Mouse (Mus musculus): ENCODE results near the gene Slc16a6.
A peak's percentile ranks its signal among the peaks of the same experiment; 100 is the strongest.
"Not testable (repeated sequence)": the region's sequence is repeated elsewhere in the genome, so short reads cannot be mapped to it uniquely, and the experiment has no call there.

Gene Slc16a6

DNA sequence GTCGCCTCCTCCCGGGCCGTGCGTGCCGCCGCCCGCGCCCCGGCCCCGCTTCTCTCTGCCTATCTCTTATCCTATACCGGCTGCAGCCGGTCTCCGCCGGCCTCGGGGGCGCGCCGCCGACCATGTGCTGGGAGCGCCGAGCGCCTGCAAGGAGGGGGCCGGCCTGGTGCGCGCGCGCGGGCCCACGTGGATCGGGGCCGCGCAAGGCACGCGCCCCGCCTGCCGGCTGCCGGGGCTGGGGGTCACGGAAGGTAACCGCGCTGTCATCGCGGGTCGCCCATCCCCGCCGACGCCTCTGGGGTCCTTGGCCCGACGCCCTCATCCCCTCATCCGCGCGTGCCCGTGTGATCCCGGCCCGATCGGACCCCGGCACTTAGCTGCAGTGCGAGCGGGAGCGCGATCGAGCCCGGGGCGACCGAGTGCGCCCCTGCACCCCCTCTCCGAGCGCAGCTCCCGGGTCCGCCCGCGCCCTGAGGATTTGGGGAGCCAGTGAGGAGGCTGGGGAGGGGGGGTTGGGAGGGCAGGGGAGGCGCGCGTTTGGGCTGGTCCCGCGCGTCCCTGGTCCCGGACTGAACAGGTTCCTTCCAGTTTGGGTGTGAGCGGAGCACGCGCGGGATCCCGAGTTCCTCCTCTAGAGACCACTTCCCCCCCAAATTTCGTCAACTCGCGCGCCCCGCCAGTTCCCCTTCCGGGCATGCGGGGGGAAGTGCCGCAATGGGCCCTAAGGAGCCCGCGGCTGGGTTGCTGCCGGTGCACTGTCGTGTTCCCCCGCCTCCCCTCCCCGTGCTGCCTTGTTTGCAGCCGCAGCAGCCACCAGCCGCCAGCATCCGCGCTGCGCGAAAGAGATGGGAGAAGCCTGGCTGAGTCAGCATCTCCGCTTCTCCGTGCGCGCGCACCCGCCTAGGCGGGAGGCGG lies at the start of gene Slc16a6, which contains the start of gene Arsg:
Gene Slc16a6 (minus strand): TSS at position 428 of the 915 bp plus-strand sequence.
Gene Arsg (plus strand): TSS at position 204 of the 915 bp plus-strand sequence.
- peak; percentile 94 for DNase-seq (ENCODE audit: inconsistent ontology term)

DNA sequence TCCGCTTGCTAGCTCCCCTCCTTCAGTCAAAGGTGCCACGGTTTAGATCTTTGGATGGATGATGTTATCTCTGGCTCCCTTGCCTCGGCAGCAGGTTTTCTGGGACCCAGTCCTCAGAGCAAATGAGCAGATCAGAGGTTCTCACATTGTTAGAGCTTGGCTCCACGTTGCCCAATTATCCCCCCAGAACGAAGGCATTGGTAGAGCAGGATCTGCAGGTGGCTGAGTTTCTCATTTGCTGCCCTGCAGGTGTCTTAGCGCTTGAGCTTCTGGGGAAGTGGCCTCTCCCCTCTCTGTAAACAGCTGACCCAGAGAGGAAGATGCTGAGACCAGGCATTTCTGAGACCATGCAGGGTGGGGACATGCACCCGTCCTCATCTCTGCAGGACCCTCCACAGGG lies 47.6 kb upstream of the Slc16a6 start:
- no peak for DNase-seq (ENCODE audit: inconsistent ontology term)

DNA sequence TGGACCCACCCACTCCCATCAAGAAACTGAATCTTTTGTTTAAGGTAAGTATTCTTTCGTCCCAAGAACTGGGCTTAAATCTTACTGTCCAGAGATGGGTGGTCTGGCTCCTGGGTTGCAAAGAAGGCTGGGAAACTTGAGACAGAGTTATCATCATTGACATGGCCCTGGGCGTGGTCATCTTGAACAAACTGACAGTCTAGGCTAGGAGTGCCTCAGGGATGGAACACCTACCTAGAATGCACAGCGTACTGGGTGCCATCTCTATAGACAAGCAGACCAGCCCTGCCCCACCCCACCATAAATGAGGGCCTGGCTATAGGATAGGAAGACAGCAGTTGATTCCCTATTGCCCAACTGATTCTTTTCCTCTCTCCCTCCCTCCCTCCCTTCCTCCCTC lies 44.4 kb upstream of the Slc16a6 start:
- no peak for DNase-seq (ENCODE audit: inconsistent ontology term)

DNA sequence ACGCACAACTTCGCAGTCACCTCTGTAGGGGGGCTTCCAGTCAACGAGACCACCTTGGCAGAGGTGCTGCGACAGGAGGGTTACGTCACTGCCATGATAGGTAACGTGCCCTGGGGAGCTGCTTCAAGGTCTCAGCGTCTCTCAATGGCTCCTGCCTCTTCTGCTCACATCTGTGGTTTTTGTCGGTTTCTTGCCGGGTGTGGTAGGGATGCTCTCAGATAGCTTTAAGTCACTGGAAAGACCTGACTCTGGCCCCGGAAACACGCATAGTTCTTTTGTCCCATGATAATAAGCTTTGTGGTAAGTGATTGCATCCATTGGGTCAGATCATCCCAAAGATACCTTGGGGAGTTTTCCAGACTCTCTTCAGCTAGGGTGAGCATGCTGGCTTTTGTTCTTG lies 43.9 kb upstream of the Slc16a6 start:
- DNase-seq (ENCODE audit: inconsistent ontology term): no peak

DNA sequence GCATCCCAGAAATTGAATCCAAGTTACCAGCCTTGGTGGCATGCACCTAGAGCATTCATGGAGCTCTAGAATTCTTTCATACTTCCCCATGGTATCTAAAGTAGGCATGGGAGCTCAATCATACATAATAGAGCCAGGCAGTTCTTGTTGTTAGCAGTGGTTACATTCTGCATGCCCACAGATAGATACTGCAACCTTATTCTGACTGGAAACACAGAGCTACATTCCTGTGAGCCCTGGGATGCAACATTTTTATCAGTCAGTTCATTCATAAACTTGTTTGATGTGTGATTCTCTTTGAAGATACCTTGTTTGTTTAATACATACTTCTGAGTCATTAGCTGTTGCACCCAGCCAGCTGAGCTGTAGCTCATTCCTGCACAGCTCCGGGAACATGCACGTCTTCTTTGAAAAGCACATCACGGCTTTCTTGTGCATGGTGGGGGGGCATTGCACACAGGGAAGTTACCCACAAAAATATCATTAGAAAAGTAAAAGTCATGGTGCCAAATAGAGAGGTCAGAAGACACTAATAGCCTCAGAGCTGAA lies 40.7 kb upstream of the Slc16a6 start:
- DNase-seq (ENCODE audit: inconsistent ontology term): no peak

DNA sequence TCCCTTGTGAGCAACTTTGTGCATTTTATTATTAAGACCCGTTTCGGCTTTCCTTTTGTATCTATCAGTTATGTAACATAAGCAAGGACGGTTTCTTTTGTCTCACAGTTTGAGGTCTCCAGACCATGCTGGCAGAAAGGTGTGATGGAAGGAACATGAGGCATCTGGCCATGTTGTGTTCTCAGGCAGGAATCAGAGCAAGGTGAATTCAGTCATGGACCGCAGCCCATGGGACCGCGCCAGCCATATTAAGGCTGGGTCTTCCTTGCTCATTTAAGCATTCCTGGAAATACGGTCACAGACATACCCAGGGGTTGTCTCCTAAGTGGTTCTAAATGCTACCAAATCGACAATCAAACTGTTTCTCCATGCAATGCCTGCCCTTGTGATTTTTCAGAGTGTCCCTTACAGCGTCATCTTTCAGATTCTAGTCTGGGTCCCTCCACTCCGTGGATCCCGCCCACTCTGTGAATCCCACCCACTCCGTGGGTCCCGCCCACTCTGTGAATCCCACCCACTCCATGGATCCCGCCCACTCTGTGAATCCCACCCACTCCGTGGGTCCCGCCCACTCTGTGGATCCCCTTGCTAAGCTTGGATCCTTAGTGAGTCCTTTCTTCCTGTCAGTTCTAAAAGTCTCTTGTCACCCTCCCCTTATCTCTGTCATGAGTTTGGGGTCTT lies 39.7 kb upstream of the Slc16a6 start:
- DNase-seq (ENCODE audit: inconsistent ontology term): no peak

DNA sequence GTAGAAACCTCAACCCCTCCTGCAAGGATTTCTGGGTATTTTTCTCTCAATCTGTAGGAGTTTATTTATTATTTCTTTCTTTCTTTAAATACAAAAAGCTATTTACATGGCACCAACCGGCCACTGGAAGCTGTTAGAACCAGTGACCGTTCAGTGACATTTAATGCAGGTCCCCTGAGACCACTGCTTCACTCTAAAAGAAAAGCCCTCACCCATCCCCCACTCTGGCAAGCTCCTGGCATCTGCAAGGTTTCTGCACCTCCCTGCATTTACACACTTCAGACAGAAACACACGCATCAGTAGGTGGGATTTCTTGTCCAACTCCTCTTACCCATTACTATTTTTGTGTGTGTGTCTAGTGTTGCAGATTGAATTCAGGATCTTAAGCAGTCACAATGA lies 33.7 kb upstream of the Slc16a6 start:
- DNase-seq (ENCODE audit: inconsistent ontology term): no peak

DNA sequence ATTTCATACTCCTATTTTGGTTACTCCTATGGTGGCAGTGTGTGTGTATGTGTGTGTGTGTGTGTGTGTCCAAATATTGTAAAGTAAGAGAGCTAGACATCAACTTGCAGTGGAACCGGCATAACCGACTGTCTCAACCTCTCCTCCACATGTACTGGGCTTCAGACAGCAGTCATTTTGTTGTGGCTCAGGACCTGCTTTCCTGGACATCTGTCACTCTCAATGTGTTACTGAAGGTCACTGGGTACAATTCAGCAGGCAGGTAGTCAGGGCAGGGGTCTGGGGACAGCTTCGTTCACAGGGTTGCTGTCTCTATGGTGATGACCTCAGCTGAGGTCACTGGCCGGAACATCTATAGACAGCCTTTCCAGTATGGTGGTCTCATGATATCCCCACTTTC lies 32.4 kb upstream of the Slc16a6 start:
- DNase-seq (ENCODE audit: inconsistent ontology term): no peak

DNA sequence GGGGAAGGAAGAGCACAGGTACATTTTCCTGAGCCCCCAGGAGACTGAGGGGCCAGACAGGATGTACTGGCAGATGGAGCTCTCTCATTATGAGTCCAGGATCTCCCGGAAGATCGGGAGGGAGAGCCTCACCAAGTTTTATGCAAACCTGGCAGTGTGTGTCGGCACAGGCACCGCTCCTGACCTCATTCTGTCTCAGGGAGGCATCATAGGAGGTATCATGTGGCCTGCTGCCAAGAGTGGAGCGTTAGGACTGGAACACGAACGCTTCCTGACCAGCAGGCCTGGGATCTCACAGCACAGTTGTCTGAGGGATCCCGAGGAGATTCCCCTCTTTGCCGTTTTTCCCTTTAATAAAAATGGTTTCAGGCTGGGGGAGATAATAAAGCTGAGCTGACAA lies 31.6 kb upstream of the Slc16a6 start:
- peak; percentile 29 for DNase-seq (ENCODE audit: inconsistent ontology term)

DNA sequence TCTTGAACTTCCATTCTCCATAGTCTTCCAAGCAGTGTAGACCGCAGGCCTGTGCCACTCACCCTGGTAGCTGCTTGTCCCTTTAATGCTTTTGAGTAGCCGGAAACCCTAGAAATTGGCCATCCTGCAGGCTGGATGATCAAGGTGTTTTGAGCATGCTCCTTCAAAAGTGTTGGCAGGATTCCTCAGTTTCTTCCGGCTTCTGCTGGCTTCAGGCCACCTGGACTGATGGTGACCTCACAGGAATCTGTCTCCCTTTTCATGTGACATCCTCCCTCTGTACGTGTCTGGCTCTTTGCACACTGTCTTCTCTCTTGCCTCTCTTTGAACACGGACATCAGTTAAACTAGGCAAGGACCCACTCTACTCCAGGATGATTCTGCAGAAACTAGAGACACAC lies 26.8 kb upstream of the Slc16a6 start:
- DNase-seq (ENCODE audit: inconsistent ontology term): no peak

DNA sequence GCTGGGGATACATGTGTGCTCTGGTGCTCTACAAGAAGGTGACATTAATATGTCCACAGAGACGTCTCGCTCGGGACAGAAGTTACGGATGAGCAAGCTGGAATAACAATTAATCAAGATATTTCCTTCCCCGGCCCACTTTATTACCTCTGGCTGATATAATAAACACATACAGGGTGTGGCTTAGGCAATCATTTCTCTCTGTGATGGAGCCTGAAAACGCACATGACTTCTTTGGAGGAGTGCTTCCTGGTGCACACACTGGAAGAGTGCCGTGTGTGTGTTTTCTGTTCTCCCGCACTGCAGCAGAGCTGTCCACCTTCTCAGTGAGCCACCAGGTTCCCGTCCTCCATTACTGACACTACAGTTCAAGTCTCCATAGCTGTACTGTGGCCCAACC lies 24.6 kb upstream of the Slc16a6 start:
- DNase-seq (ENCODE audit: inconsistent ontology term): no peak

DNA sequence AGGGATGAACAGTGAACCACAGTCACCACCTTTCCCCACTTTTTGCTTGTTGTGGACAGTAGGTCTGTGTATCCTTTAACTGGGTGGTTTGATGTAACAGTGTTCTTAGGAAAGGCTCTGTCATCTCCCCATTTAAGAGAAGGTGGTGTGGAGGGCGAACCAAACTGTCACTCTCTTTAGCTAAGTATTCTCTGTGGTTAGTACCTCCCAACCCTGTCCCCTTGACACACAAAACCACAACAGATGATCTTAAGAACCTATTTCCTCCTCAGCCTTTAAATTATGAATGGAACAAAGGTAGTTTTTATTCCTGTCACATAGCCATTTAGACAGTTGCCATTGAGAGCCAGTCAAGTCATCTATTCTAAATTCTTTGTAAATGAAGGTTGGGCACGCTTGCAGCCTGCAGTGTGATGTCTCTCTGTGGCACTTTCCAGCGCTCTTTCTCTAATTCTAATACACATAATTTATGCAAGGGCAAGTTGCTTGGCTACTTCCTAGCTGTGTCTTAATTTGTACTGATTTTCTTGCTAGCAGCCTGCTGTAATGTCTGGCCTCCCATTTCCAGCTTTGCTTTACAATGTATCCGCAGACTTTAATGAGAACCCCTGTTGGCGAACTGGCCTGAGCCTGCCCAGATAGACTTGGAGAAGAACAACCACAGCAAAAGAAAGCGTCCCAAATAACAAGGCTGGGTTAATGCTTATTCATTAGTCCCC lies 23.8 kb upstream of the Slc16a6 start:
- no peak for DNase-seq (ENCODE audit: inconsistent ontology term)

DNA sequence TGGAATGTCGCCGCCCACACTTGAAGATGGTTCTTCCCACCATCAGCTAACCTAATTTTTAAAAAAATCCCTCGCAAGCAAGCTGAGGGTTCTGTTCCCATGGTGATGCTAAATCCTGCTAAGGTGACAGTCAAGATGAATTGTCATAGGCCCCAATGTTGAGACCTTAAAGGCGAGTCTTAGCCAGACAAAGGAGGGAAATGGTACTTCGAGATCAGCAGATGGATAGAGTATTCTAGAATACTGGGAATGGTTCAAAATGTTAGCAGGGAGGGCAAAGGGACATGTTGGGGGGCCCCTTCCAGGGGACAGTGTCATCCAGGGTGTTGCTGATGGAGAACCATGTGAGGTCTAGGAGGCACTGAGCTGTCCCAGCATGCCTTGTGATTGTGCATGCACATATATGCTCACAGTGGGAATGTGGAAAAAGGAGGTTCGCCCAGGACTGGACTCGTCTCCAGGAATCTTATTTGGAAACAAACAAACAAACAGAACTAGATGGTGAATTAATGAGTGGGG lies 23.1 kb upstream of the Slc16a6 start:
- DNase-seq (ENCODE audit: inconsistent ontology term): no peak

DNA sequence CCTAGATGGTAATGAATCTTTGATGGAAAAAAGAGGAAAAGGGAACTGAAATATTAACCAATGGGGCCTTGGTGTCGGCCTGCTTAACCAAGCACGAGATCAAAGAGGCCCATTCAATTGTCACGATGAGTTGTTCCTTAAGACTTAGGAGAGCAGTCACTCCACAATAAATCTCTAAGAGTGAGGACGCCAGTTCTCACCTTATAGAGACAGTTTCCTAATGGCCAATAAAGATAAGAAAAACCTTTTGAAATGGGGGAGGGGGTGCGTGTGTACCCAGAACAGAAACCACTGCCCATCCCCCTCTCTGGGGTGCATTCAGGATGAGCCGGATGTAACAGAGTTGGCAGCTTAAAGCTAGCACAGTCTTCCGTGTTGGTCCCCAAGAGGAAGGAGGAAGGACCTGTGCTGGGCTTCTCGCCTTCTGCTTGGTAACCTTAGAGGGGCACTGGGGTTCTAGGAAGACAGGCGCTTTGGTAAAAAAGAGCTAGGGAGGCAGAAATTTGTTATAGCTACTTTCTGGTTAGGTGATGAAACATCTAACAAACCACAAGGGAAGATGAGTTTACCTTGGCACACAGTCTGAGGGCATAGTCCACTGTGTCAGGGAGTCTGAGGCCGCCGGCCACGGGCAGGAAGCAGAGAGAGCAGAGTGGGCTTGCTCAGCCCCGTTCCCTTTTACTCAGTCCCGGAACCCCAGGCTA lies 22.5 kb upstream of the Slc16a6 start:
- DNase-seq (ENCODE audit: inconsistent ontology term): no peak

DNA sequence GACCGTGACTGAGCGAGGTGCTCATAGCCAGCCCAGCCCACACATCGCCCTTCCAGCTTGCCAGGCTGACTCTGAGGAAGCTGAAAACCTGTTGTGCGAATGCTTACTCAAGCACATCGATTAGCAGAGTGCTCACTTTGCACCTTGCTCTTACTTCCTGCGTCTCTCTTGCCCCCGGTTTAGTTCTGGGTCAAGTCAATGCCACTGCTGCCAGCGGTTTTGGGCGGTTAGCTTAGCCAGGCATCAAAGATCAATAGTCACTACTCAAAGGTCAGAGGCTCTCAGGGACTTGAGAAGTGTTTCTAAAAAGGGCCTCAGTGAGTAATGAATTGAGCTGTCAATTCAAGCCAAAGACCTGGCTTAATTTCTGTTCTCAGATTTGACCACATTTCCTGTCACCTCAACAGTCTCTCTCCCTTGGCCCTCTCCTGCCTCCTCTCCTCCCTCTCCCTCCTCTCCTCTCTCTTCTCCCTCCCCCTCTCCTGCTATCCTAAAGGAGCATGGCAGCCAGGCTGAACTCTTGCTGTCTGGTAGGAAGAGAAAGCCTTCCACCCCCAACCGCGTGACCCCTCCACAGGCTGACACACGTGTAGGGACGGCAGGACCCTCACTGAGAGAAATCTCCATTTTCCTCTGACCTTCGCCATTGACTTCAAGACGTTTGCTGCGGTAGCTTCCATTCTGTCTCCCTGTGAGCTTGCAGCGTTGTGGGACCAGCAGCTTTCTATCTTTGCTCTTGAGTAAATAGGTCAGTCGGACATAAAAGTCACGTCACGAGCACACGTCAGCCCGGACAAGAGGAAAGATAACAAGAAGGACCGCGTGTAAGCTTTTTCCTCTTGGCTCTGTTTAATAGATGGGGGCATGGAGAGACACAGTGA lies 21.7 kb upstream of the Slc16a6 start:
- DNase-seq (ENCODE audit: inconsistent ontology term): no peak

DNA sequence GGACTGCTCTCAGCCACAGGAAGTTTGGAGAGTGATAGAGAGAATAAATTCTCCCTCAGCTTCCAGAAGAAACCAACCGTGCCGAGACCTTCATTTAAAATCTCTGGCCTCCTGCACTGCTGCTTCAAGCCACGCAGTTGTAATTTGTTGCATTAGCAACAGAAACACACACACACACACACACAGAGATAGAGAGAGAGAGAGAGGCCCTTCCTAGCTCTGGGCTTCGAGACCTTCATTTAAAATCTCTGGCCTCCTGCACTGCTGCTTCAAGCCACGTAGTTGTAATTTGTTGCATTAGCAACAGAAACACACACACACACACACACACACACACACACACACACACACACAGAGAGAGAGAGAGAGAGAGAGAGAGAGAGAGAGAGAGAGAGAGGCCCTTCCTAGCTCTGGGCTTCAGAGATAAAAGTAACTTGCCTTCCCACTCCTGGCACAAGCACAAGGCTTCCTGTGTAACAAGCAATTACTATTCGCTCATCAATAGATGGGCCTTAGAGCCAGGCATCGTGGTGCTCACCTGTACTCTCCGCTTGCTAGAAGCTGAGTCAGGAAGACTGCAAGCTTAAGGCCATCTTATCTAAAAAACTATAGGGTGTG lies 19.6 kb upstream of the Slc16a6 start:
- DNase-seq (ENCODE audit: inconsistent ontology term): not testable (repeated sequence)

DNA sequence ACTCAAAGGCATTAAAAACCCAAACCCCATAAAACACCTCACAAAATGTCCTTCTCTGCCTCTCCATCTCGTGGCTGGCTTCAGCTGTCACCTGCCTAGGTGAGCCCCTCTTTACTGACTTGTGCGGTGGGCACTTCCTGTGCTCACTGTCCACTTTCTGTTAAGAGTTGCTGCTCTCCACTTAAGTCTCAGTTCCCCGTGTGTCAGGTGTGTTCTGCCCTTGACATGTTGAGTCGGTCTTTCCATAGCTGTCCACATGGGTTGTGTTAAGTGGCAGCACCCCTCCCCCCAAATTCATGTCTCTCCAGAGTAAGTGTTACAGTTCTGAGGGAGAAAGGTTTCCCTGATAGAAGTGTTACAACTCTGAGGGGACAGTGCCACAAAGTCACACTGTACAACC lies 18.4 kb upstream of the Slc16a6 start:
- DNase-seq (ENCODE audit: inconsistent ontology term): no peak

DNA sequence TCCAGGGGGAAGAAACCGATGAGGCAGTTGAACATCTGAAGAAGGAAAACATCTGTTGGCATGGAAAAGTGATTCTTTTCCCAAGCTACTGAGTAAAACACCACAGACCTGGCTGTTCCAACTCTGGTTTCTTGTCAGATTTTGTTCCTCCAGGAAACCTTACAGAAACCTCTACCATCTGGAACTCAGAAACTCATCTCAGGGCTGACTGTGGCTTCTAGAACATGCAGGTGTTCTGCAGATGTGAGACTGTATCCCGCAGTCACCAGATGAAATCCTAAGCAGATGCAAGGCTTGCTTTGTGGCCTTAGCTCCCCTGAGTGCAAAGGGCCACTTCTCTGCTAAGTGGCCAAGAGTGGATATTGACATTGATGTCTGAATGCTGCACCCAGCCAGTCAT lies 16.4 kb upstream of the Slc16a6 start:
- no peak for DNase-seq (ENCODE audit: inconsistent ontology term)

DNA sequence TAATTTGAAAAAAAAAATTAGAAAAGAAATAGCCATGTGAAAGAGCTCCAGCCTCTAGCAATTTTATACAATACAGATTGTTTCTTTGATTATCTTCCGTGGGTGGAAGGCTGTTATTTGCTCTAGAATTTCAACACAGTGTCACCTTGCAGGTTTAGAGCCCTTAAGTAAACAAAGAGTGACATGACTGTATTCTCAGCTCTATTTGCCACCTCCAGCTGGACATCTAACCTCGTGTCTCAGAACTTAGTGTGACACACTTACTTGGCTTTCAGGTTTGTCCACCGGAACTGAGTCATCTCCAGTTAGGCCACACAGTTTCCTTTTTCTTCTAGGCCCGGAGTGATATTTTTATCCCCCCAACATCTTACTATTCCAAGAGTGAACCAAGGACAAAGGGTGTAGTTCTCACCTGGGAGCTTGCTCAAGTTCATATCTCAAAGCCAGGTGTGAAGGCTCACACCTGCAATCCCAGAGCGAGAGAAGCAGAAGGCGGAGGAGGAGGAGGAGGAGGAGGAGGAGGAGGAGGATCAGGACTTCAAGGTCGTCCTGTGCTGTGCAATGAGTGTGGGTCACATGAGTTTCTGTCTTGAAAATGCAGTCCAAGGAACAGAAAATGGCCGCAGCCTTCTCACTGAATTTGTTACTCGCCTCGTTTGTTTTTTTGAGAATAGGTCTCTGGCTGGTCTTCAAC lies 14.7 kb upstream of the Slc16a6 start:
- no peak for DNase-seq (ENCODE audit: inconsistent ontology term)

Measured in Muller cell, postnatal 12 days (primary cell).